Mouse (Mus musculus): ENCODE data around the gene Eps15. TPM values are rescaled to one million over a fixed set of nuclear protein-coding genes. Genes with fewer than 3 reads are reported as not detected.

Gene Eps15
- polyA plus RNA-seq, 1 experiment from 2014 or later, result 41.8 TPM

- Histone ChIP-seq H3K9ac (ENCODE audit: low read length) (no peak overlapping the region), H3K9me3 (replicated peaks; ENCODE audit: control insufficient read depth, low read length) (no peaks in the 10 kb centered on the region), H3K4me1 (ENCODE audit: control insufficient read depth, insufficient read depth, low read length) (peaks cover 4% of the 10 kb centered on the region), H3K4me2 (ENCODE audit: low read depth, low read length) (no peak overlapping the region), H3K36me3 (ENCODE audit: control insufficient read depth, insufficient read depth, low read length) (no peaks in the 10 kb centered on the region), H3K27ac (ENCODE audit: low read length) (no peak overlapping the region), H3K27me3 (ENCODE audit: control insufficient read depth, insufficient read depth, low read length) (no peaks in the 10 kb centered on the region), H3K4me3 (replicated peaks; ENCODE audit: low read length) (no peak overlapping the region)
- ATAC-seq (ENCODE audit: insufficient read depth, low FRiP score), result no peak
- 77% methylated on average over 1 of the region's 1 CpGs for WGBS
Measured at GRCm38 (mm10) chr4:109417998-109418397, 137.9 kb downstream of the Eps15 start.

GRCm38 (mm10) chr4:109419017-109419416, 138.9 kb downstream of the Eps15 start:
- H3K27me3 ChIP-seq (ENCODE audit: control insufficient read depth, insufficient read depth, low read length), result no peaks in the 10 kb centered on the region
- no peaks in the 10 kb centered on the region for H3K36me3 ChIP-seq (ENCODE audit: control insufficient read depth, insufficient read depth, low read length)
- peaks cover 4% of the 10 kb centered on the region for H3K4me1 ChIP-seq (ENCODE audit: control insufficient read depth, insufficient read depth, low read length)
- no peak overlapping the region for H3K27ac ChIP-seq (ENCODE audit: low read length)
- no peaks in the 10 kb centered on the region for H3K9me3 ChIP-seq (replicated peaks; ENCODE audit: control insufficient read depth, low read length)
- WGBS, result 37% methylated on average over 3 of the region's 3 CpGs
- H3K4me3 ChIP-seq (replicated peaks; ENCODE audit: low read length), result no peak overlapping the region
- no peak overlapping the region for H3K4me2 ChIP-seq (ENCODE audit: low read depth, low read length)
- no peak for ATAC-seq (ENCODE audit: insufficient read depth, low FRiP score)
- no peak overlapping the region for H3K9ac ChIP-seq (ENCODE audit: low read length)

GRCm38 (mm10) chr4:109419563-109419962, 139.5 kb downstream of the Eps15 start:
- no peaks in the 10 kb centered on the region for H3K27me3 ChIP-seq (ENCODE audit: control insufficient read depth, insufficient read depth, low read length)
- H3K27ac ChIP-seq (ENCODE audit: low read length), result no peak overlapping the region
- no peaks in the 10 kb centered on the region for H3K9me3 ChIP-seq (replicated peaks; ENCODE audit: control insufficient read depth, low read length)
- no peak overlapping the region for H3K9ac ChIP-seq (ENCODE audit: low read length)
- H3K36me3 ChIP-seq (ENCODE audit: control insufficient read depth, insufficient read depth, low read length), result no peaks in the 10 kb centered on the region
- no peak overlapping the region for H3K4me3 ChIP-seq (replicated peaks; ENCODE audit: low read length)
- WGBS, result 85% methylated on average over 4 of the region's 4 CpGs
- peaks cover 4% of the 10 kb centered on the region for H3K4me1 ChIP-seq (ENCODE audit: control insufficient read depth, insufficient read depth, low read length)
- no peak for ATAC-seq (ENCODE audit: insufficient read depth, low FRiP score)
- no peak overlapping the region for H3K4me2 ChIP-seq (ENCODE audit: low read depth, low read length)

- ATAC-seq (ENCODE audit: insufficient read depth, low FRiP score), result peak; percentile 54; the same call in 1 of the 2 replicates
- Histone ChIP-seq H3K9ac (ENCODE audit: low read length) (0 out of 2 replicates have a peak overlapping the region, but pooled peaks have one; percentile 16), H3K27me3 (ENCODE audit: control insufficient read depth, insufficient read depth, low read length) (no peaks in the 10 kb centered on the region), H3K4me2 (ENCODE audit: low read depth, low read length) (no peak overlapping the region), H3K36me3 (ENCODE audit: control insufficient read depth, insufficient read depth, low read length) (no peaks in the 10 kb centered on the region), H3K4me3 (replicated peaks; ENCODE audit: low read length) (no peak overlapping the region), H3K9me3 (replicated peaks; ENCODE audit: control insufficient read depth, low read length) (no peaks in the 10 kb centered on the region), H3K4me1 (ENCODE audit: control insufficient read depth, insufficient read depth, low read length) (peaks cover 4% of the 10 kb centered on the region), H3K27ac (ENCODE audit: low read length) (peak overlapping the region; percentile 33; the same call in 1 of the 2 replicates)
- WGBS, result 60% methylated on average over 8 of the region's 8 CpGs
Measured at GRCm38 (mm10) chr4:109420138-109420795, 140.2 kb downstream of the Eps15 start.

- Histone ChIP-seq H3K4me3 (replicated peaks; ENCODE audit: low read length) (no peak overlapping the region), H3K27me3 (ENCODE audit: control insufficient read depth, insufficient read depth, low read length) (no peaks in the 10 kb centered on the region), H3K4me2 (ENCODE audit: low read depth, low read length) (no peak overlapping the region), H3K4me1 (ENCODE audit: control insufficient read depth, insufficient read depth, low read length) (peaks cover 4% of the 10 kb centered on the region), H3K36me3 (ENCODE audit: control insufficient read depth, insufficient read depth, low read length) (no peaks in the 10 kb centered on the region), H3K27ac (ENCODE audit: low read length) (0 out of 2 replicates have a peak overlapping the region, but pooled peaks have one; percentile 30), H3K9me3 (replicated peaks; ENCODE audit: control insufficient read depth, low read length) (no peaks in the 10 kb centered on the region), H3K9ac (ENCODE audit: low read length) (no peak overlapping the region)
- whole genome bisulfite sequencing, result 68% methylated on average over 7 of the region's 7 CpGs
- peak; percentile 38; the same call in 1 of the 2 replicates for ATAC-seq (ENCODE audit: insufficient read depth, low FRiP score)
Measured at GRCm38 (mm10) chr4:109421608-109422007, 141.5 kb downstream of the Eps15 start.

GRCm38 (mm10) chr4:109422436-109422835, 142.4 kb downstream of the Eps15 start:
- no peaks in the 10 kb centered on the region for H3K9me3 ChIP-seq (replicated peaks; ENCODE audit: control insufficient read depth, low read length)
- no peaks in the 10 kb centered on the region for H3K27me3 ChIP-seq (ENCODE audit: control insufficient read depth, insufficient read depth, low read length)
- no peaks in the 10 kb centered on the region for H3K36me3 ChIP-seq (ENCODE audit: control insufficient read depth, insufficient read depth, low read length)
- H3K4me1 ChIP-seq (ENCODE audit: control insufficient read depth, insufficient read depth, low read length), result peaks cover 4% of the 10 kb centered on the region
- no peak overlapping the region for H3K9ac ChIP-seq (ENCODE audit: low read length)
- H3K27ac ChIP-seq (ENCODE audit: low read length), result no peak overlapping the region
- ATAC-seq (ENCODE audit: insufficient read depth, low FRiP score), result no peak
- H3K4me2 ChIP-seq (ENCODE audit: low read depth, low read length), result no peak overlapping the region
- 74% methylated on average over 6 of the region's 6 CpGs for WGBS
- H3K4me3 ChIP-seq (replicated peaks; ENCODE audit: low read length), result no peak overlapping the region

- 72% methylated on average over 2 of the region's 2 CpGs for WGBS
- Histone ChIP-seq H3K4me2 (ENCODE audit: low read depth, low read length) (no peak overlapping the region), H3K9ac (ENCODE audit: low read length) (no peak overlapping the region)
Measured at GRCm38 (mm10) chr4:109423438-109423837, 143.4 kb downstream of the Eps15 start.

GRCm38 (mm10) chr4:109427058-109427457, 147.0 kb downstream of the Eps15 start:
- no peak overlapping the region for H3K9ac ChIP-seq (ENCODE audit: low read length)
- WGBS, result 74% methylated on average over 1 of the region's 1 CpGs
- ATAC-seq (ENCODE audit: insufficient read depth, low FRiP score), result no peak
- no peaks in the 10 kb centered on the region for H3K9me3 ChIP-seq (replicated peaks; ENCODE audit: control insufficient read depth, low read length)
- no peak overlapping the region for H3K4me2 ChIP-seq (ENCODE audit: low read depth, low read length)
- H3K36me3 ChIP-seq (ENCODE audit: control insufficient read depth, insufficient read depth, low read length), result no peaks in the 10 kb centered on the region
- no peak overlapping the region for H3K27ac ChIP-seq (ENCODE audit: low read length)
- H3K4me3 ChIP-seq (replicated peaks; ENCODE audit: low read length), result no peak overlapping the region
- H3K4me1 ChIP-seq (ENCODE audit: control insufficient read depth, insufficient read depth, low read length), result no peaks in the 10 kb centered on the region
- H3K27me3 ChIP-seq (ENCODE audit: control insufficient read depth, insufficient read depth, low read length), result no peaks in the 10 kb centered on the region

More at GRCm38 (mm10) chr4:109423438-109423837, 143.4 kb downstream of the Eps15 start:
- Histone ChIP-seq H3K36me3 (ENCODE audit: control insufficient read depth, insufficient read depth, low read length) (no peaks in the 10 kb centered on the region), H3K4me3 (replicated peaks; ENCODE audit: low read length) (no peak overlapping the region), H3K9me3 (replicated peaks; ENCODE audit: control insufficient read depth, low read length) (no peaks in the 10 kb centered on the region), H3K27me3 (ENCODE audit: control insufficient read depth, insufficient read depth, low read length) (no peaks in the 10 kb centered on the region), H3K4me1 (ENCODE audit: control insufficient read depth, insufficient read depth, low read length) (peaks cover 4% of the 10 kb centered on the region), H3K27ac (ENCODE audit: low read length) (no peak overlapping the region)
- no peak for ATAC-seq (ENCODE audit: insufficient read depth, low FRiP score)

- Histone ChIP-seq H3K4me1 (ENCODE audit: control insufficient read depth, insufficient read depth, low read length) (no peaks in the 10 kb centered on the region), H3K36me3 (ENCODE audit: control insufficient read depth, insufficient read depth, low read length) (no peaks in the 10 kb centered on the region), H3K4me2 (ENCODE audit: low read depth, low read length) (no peak overlapping the region), H3K9ac (ENCODE audit: low read length) (no peak overlapping the region), H3K4me3 (replicated peaks; ENCODE audit: low read length) (no peak overlapping the region), H3K9me3 (replicated peaks; ENCODE audit: control insufficient read depth, low read length) (no peaks in the 10 kb centered on the region), H3K27ac (ENCODE audit: low read length) (no peak overlapping the region), H3K27me3 (ENCODE audit: control insufficient read depth, insufficient read depth, low read length) (no peaks in the 10 kb centered on the region)
- 88% methylated on average over 7 of the region's 7 CpGs for WGBS
- no peak for ATAC-seq (ENCODE audit: insufficient read depth, low FRiP score)
Measured at GRCm38 (mm10) chr4:109430250-109430649, 150.2 kb downstream of the Eps15 start.
